ENCODE assay signal across 20 mouse cellular contexts in the genomic region with DNA sequence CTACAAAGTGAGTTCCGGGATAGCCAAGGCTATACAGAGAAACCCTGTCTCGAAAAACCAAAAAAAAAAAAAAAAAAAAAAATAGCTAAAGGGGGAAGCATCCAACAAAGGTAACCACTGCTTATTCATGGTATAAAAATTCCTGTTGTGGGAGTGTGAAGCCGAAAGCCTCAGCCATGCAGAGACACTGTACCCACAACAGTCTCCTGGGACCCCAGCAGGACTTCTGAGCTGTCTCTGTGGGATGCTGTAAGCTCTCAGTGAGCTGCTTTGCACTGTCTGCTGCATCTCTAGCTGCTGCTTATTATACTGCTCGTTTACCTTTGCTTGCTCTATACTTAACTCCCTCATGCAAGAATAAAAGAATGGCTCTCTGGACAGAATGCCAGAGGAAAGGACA.
"Had no signal": no experiment of that assay in that cellular context is flagged by ENCODE, and none has a peak within 500 bp of the region (broad histone marks: within the 10 kb centered on the region; RNA-seq: fewer than 3 reads in every experiment).

No protein-coding gene starts in this region.

- H3K9ac ChIP-seq: liver, embryonic 14.5 days; lung, embryonic 14.5 days; midbrain, embryonic 15.5 days; neural tube, embryonic 13.5 days; neural tube, embryonic 15.5 days; stomach, embryonic 15.5 days had no signal

- H3K4me1 ChIP-seq: midbrain, embryonic 10.5 days; midbrain, embryonic 15.5 days; neural tube, embryonic 13.5 days; neural tube, embryonic 15.5 days; stomach, embryonic 15.5 days had no signal

- ATAC-seq: midbrain, embryonic 15.5 days had no signal

- H3K27me3 ChIP-seq: midbrain, embryonic 15.5 days; neural tube, embryonic 13.5 days; neural tube, embryonic 15.5 days; stomach, embryonic 15.5 days had no signal

- H3K9me3 ChIP-seq: midbrain, embryonic 10.5 days; midbrain, embryonic 15.5 days; neural tube, embryonic 13.5 days; neural tube, embryonic 15.5 days; stomach, embryonic 15.5 days had no signal

- H3K4me3 ChIP-seq: midbrain, embryonic 10.5 days; midbrain, embryonic 15.5 days; myocyte; neural tube, embryonic 13.5 days; neural tube, embryonic 15.5 days; stomach, embryonic 15.5 days had no signal

- H3K4me2 ChIP-seq: lung, embryonic 14.5 days; midbrain, embryonic 15.5 days; neural tube, embryonic 13.5 days; neural tube, embryonic 15.5 days; stomach, embryonic 15.5 days had no signal

- DNase-seq: lung, adult 18-20 months; lung, embryonic 14.5 days; lung, postnatal 10 days; lung, postnatal 4 days; retina, postnatal 1 day; right cerebral cortex, adult 18-20 months; right cerebral cortex, postnatal 25 days; right cerebral cortex, postnatal 4 days; spleen, adult 18-20 months; thymus, adult 2 months; thymus, postnatal 25 days; thymus, postnatal 4 days had no signal

- H3K27ac ChIP-seq: liver, embryonic 14.5 days; midbrain, embryonic 10.5 days; midbrain, embryonic 15.5 days; neural tube, embryonic 13.5 days; neural tube, embryonic 15.5 days; stomach, embryonic 15.5 days; stomach, postnatal 0 days had no signal
